Mouse (Mus musculus) heart, embryonic 14.5 days (tissue): ENCODE results near the gene Camta1. TPM values are rescaled to one million over a fixed set of nuclear protein-coding genes. Genes with fewer than 3 reads are reported as not detected.

ENCODE experiments used
- ATAC-seq: fragments of 200-750 bp; cut with Nextera tagmentation; 2 replicates; pipeline ENCODE4 v1.8.0; 2017; ENCODE audit warnings: low read depth, moderate TSS enrichment; ENCODE audit not compliant: insufficient number of reproducible peaks, insufficient read depth, low FRiP score
- H3K27ac ChIP-seq, 2 experiments: fragments of 200-500 bp in 1 of 2; fragments of 300-500 bp in 1 of 2; sonication (generic) in 1 of 2; replicated peaks in 1 of 2; 2 replicates each; pipeline ENCODE4 v1.5.1; 2012 to 2014; ENCODE audit warnings: low read depth in 2 of 2, low read length in 2 of 2, control low read depth in 1 of 2, mild to moderate bottlenecking in 1 of 2, mixed read lengths in 1 of 2; ENCODE audit not compliant: control insufficient read depth in 1 of 2, insufficient read depth in 1 of 2
- H3K27me3 ChIP-seq: fragments of 300-500 bp; sonication (generic); 2 replicates; pipeline ENCODE4 v1.6.1; 2014; ENCODE audit warnings: mild to moderate bottlenecking, low read length, control low read depth; ENCODE audit not compliant: control insufficient read depth, insufficient read depth
- H3K36me3 ChIP-seq: fragments of 300-500 bp; sonication (generic); 2 replicates; pipeline ENCODE4 v1.6.1; 2014; ENCODE audit warnings: mild to moderate bottlenecking, control low read depth, low read length, mixed read lengths; ENCODE audit not compliant: control insufficient read depth, insufficient read depth
- H3K4me1 ChIP-seq, 2 experiments: fragments of 200-500 bp in 1 of 2; fragments of 300-500 bp in 1 of 2; sonication (generic) in 1 of 2; 2 replicates each; pipeline ENCODE4 v1.6.1; 2012 to 2014; ENCODE audit warnings: low read length in 2 of 2, control low read depth in 1 of 2, mixed read lengths in 1 of 2; ENCODE audit not compliant: control insufficient read depth in 2 of 2, insufficient read depth in 2 of 2
- H3K4me2 ChIP-seq: fragments of 300-500 bp; sonication (generic); 2 replicates; pipeline ENCODE4 v1.6.1; 2014; ENCODE audit warnings: mild to moderate bottlenecking, low read length
- H3K4me3 ChIP-seq, 2 experiments: fragments of 200-500 bp in 1 of 2; fragments of 300-500 bp in 1 of 2; sonication (generic) in 1 of 2; 2 replicates each; pipeline ENCODE4 v1.5.1; 2012 to 2014; ENCODE audit warnings: low read length in 2 of 2, mild to moderate bottlenecking in 2 of 2, control low read depth in 1 of 2, low read depth in 1 of 2, moderate library complexity in 1 of 2; ENCODE audit not compliant: control insufficient read depth in 1 of 2, insufficient read depth in 1 of 2
- H3K9ac ChIP-seq: fragments of 300-500 bp; sonication (generic); 2 replicates; pipeline ENCODE4 v1.6.1; 2014; ENCODE audit warnings: mild to moderate bottlenecking, low read length
- H3K9me3 ChIP-seq: fragments of 300-500 bp; sonication (generic); 2 replicates; pipeline ENCODE4 v1.6.1; 2016; ENCODE audit warnings: low read length, control low read depth; ENCODE audit not compliant: control insufficient read depth
- WGBS: fragments of 180-500 bp; shearing (Covaris S2); extraction: QIAGEN DNeasy Blood & Tissue Kit; methylation state at CpG from one replicate; pipeline ENCODE4 v1.1.7; 2014; 5-methylcytosine and 5-hydroxymethylcytosine counted together
- polyA plus RNA-seq: library from polyadenylated mRNA; unstranded; fragments of >200 nt; fragmentation: Nextera tagmentation; extraction: Ambion mirVana; gene quantifications from 2 replicates; pipeline ENCODE4 v1.2.1, GENCODE M21; 2014

Gene Camta1
- polyA plus RNA-seq, 1 experiment from 2014 or later = 150 TPM

DNA sequence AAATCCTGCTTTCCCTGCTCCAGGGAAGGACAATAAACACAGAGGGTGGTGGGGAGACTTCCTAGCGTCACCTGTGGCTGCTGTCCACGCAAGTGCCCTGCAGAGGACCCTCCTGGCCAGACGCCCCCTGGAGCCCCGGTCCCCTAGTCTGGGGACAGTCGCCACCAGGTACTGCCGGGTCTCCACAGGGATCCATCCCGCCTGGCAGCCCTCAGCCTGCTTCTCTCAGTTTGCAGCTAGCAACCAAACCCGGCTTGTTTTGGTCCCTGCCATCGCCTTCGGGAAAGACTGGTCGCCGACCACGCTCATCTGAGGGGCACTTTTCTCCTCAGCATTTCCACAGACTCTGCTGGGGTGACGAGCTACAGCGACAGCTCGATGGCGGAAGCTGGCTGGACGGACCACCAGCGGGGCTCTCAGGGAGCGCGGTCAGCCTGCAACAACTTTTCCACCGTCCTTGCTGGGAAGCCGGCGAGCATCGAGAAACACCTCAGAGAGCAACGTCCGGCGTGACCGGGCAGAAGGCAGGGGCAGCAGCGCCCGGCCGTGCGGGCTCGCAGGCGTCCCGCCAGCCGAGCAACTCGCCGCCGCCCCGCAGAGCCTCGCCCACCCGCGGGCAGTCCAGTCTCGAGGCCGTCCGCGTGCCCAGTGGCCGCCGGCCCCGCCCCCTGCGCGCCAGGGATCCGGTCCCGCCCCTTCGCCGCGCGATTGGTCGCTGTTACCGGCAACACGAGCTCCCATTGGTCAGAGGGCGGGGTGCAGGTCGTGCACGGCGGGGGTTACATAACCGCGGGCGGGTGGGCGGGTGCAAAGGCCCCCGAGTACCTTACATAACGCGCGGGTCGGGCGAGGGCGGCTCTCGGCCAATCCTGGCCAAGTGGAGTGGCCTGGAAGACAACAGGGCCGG, 817.4 kb downstream of the Camta1 start, which contains the start of gene Per3:
TSS of gene Per3 (minus strand) at position 629 of the 907 bp plus-strand sequence.
- under 1% methylated on average over 79 of the region's 79 CpGs for WGBS
- H3K4me3 ChIP-seq = peak within 1 kb of the TSS; percentile 58 to 78
- ATAC-seq = peak; percentile 96

GRCm38 (mm10) chr4:151043281-151043680, 818.4 kb downstream of the Camta1 start:
- Histone ChIP-seq H3K9me3 (no peaks in the 10 kb centered on the region), H3K4me2 (peak overlapping the region; percentile 93), H3K27me3 (no peaks in the 10 kb centered on the region), H3K27ac (no peak overlapping the region), H3K36me3 (peaks cover 20% of the 10 kb centered on the region), H3K4me3 (peak overlapping the region in 1 of 2 experiments; percentile 58; a peak in 2 of 4 replicates), H3K9ac (peak overlapping the region; percentile 78), H3K4me1 (peaks cover 7 to 21% of the 10 kb centered on the region in 2 experiments)
- WGBS = 45% methylated on average over 5 of the region's 5 CpGs
- ATAC-seq = no peak

More for the DNA sequence above, 817.4 kb downstream of the Camta1 start, which contains the start of gene Per3:
- Histone ChIP-seq H3K9ac (peak within 1 kb of the TSS; percentile 78), H3K4me2 (peak within 1 kb of the TSS; percentile 93), H3K27ac (peak within 1 kb of the TSS; percentile 68 to 70), H3K4me1 (peaks cover 7 to 21% of the 10 kb centered on the region in 2 experiments), H3K36me3 (peaks cover 30% of the 10 kb centered on the region), H3K9me3 (no peaks in the 10 kb centered on the region), H3K27me3 (no peaks in the 10 kb centered on the region)

- Histone ChIP-seq H3K27ac (0 out of 4 replicates have a peak overlapping the region, but pooled peaks have one; percentile 20 to 34), H3K27me3 (no peaks in the 10 kb centered on the region), H3K9ac (peak overlapping the region; percentile 21; the same call in 1 of the 2 replicates), H3K4me1 (peaks cover 7 to 21% of the 10 kb centered on the region in 2 experiments), H3K4me3 (no peak overlapping the region), H3K4me2 (0 out of 2 replicates have a peak overlapping the region, but pooled peaks have one; percentile 26), H3K36me3 (peaks cover 13% of the 10 kb centered on the region), H3K9me3 (no peaks in the 10 kb centered on the region)
- ATAC-seq = no peak
- 55% methylated on average over 5 of the region's 5 CpGs for WGBS
These were observed 820.2 kb downstream of the Camta1 start for GRCm38 (mm10) chr4:151041506-151041905.

- Histone ChIP-seq H3K27me3 (no peaks in the 10 kb centered on the region), H3K4me1 (peaks cover 4 to 6% of the 10 kb centered on the region in 2 experiments; a peak in 2 of 4 replicates), H3K4me2 (no peak overlapping the region), H3K4me3 (no peak overlapping the region), H3K36me3 (peaks cover 18% of the 10 kb centered on the region; the same call in 1 of the 2 replicates), H3K9ac (no peak overlapping the region), H3K9me3 (no peaks in the 10 kb centered on the region), H3K27ac (no peak overlapping the region)
- ATAC-seq = no peak
- 80% methylated on average over 11 of the region's 11 CpGs for WGBS
These were observed 823.9 kb downstream of the Camta1 start for GRCm38 (mm10) chr4:151037800-151038199.

DNA sequence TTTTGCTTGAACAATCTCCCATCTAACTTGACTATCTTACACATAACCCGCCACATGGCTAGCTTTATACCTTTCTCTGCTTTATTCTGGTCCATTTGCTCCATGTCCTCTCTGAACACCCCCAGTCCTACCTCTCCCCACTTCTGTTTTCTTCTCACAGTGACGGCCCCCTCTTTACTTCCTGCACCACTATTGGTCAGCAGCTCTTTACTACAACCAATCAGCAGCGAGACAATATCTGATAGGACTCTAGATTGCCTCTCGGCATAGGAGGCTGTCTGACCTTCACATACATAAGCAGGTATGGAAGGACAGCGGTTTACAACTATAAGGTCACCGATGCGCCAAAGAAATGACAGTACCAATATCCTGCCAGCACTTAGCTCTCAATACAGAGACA, 825.2 kb downstream of the Camta1 start:
- H3K9ac ChIP-seq = no peak overlapping the region
- H3K27me3 ChIP-seq = no peaks in the 10 kb centered on the region
- no peak overlapping the region for H3K4me2 ChIP-seq
- ATAC-seq = no peak
- peaks cover 27% of the 10 kb centered on the region for H3K36me3 ChIP-seq
- no peak overlapping the region for H3K27ac ChIP-seq
- no peaks in the 10 kb centered on the region for H3K9me3 ChIP-seq
- H3K4me1 ChIP-seq = peaks cover 2 to 4% of the 10 kb centered on the region in 2 experiments; a peak in 2 of 4 replicates
- 77% methylated on average over 7 of the region's 7 CpGs for WGBS
- no peak overlapping the region for H3K4me3 ChIP-seq

- Histone ChIP-seq H3K4me3 (no peak overlapping the region), H3K9me3 (no peaks in the 10 kb centered on the region), H3K27ac (no peak overlapping the region), H3K4me2 (no peak overlapping the region), H3K4me1 (peaks cover 0 to 3% of the 10 kb centered on the region in 2 experiments; a peak in 1 of 4 replicates), H3K9ac (no peak overlapping the region), H3K27me3 (no peaks in the 10 kb centered on the region), H3K36me3 (peaks cover 32% of the 10 kb centered on the region)
- ATAC-seq = no peak
- 45% methylated on average over 6 of the region's 6 CpGs for WGBS
These were observed 834.7 kb downstream of the Camta1 start for GRCm38 (mm10) chr4:151027001-151027400.

DNA sequence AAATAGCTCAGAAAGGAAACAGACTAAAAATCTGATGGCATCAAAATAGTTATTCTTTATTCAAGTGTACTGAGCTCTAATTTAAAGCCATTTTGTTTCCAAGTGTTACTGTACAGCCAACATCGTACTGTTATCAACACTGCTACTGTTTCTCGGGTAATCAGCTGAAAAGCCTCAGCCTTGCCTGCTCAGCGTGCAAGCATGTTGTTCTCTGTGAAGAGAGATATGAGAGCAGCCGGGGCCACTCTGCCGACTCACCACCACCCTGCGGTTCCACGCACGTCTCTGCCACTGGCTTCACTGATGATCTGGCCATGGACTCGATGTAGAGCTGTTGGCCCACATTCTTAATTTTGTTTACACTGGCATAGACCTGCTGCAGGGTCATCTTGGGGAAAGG, 837.5 kb downstream of the Camta1 start:
- no peak for ATAC-seq
- no peak overlapping the region for H3K9ac ChIP-seq
- H3K4me2 ChIP-seq = no peak overlapping the region
- H3K4me3 ChIP-seq = no peak overlapping the region
- H3K27ac ChIP-seq = no peak overlapping the region
- peaks cover 0 to 3% of the 10 kb centered on the region in 2 experiments; a peak in 1 of 4 replicates for H3K4me1 ChIP-seq
- H3K36me3 ChIP-seq = peaks cover 37% of the 10 kb centered on the region
- H3K9me3 ChIP-seq = no peaks in the 10 kb centered on the region
- H3K27me3 ChIP-seq = no peaks in the 10 kb centered on the region
- WGBS = 31% methylated on average over 9 of the region's 9 CpGs
